Mouse (Mus musculus) splenic B cell, adult 2 months (primary cell): ENCODE measurements around the gene Hist1h4k.
"Not testable (repeated sequence)": the region's sequence is repeated elsewhere in the genome, so short reads cannot be mapped to it uniquely, and the experiment has no call there.

ENCODE experiments used
- DNase-seq: peaks from one replicate; pipeline ENCODE4 v3.0.0-alpha.2; 2011; ENCODE audit warnings: low read depth, low spot score
- H3K27me3 ChIP-seq: 2 replicates; pipeline ENCODE4 v1.6.1; 2012; ENCODE audit warnings: mild to moderate bottlenecking, low read length, moderate library complexity, mixed read lengths; ENCODE audit not compliant: control insufficient read depth, poor library complexity, insufficient read depth, severe bottlenecking
- H3K36me3 ChIP-seq: 2 replicates; pipeline ENCODE4 v1.6.1; 2012; ENCODE audit warnings: mild to moderate bottlenecking, low read length, moderate library complexity, mixed read lengths; ENCODE audit not compliant: control insufficient read depth, poor library complexity, insufficient read depth, severe bottlenecking

Gene Hist1h4k

GRCm38 (mm10) chr13:21750159-21751017, at the start of gene Hist1h4k:
Gene Hist1h4k (minus strand): TSS chr13:21750505.
- peak; percentile 82 for DNase-seq
- not testable (repeated sequence) for H3K36me3 ChIP-seq, H3K27me3 ChIP-seq

GRCm38 (mm10) chr13:21797163-21797562, 46.9 kb upstream of the Hist1h4k start:
- DNase-seq, H3K36me3 ChIP-seq, H3K27me3 ChIP-seq: not testable (repeated sequence)

GRCm38 (mm10) chr13:21795584-21795983, 45.3 kb upstream of the Hist1h4k start:
- no peak for DNase-seq
- H3K36me3 ChIP-seq, result no peaks in the 10 kb centered on the region
- no peaks in the 10 kb centered on the region for H3K27me3 ChIP-seq

DNA sequence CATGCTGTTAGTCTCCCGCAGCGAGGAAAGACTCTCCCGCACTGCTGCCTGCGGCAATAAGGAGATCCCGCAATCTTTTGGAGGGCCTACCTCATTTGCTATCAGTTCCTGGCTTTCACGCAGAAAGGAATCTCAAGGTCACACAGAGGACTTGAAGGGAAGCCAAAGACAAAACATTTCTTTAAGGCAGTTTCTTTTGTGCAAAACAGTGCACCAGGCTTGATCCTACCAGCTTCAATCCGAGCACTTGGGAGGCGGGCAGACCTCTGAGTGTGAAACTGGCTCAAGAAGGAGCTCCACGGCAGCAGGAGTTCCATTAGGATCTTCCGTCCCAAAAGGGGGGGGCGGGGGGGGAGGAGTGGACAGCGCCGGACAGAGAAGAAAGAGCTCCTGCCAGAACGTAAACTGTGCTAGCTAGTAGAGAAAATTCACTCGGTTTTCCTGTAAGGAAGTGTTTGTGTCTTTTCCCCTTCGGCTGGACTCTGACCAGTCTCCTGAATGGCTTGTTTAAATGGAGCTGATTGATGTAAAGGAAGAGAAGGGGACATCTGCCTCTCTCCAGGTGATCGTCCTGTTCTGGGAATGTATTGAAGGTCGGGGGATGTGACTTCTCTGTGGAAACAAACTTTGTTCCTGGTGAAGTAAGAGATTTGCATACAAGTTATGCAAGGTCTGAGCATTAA, 40.4 kb upstream of the Hist1h4k start:
- DNase-seq, result no peak
- Histone ChIP-seq H3K36me3 (no peaks in the 10 kb centered on the region), H3K27me3 (no peaks in the 10 kb centered on the region)

GRCm38 (mm10) chr13:21789925-21790324, 39.6 kb upstream of the Hist1h4k start:
- Histone ChIP-seq H3K36me3 (no peaks in the 10 kb centered on the region), H3K27me3 (no peaks in the 10 kb centered on the region)
- no peak for DNase-seq

GRCm38 (mm10) chr13:21787760-21788593, 37.7 kb upstream of the Hist1h4k start:
- Histone ChIP-seq H3K36me3 (no peaks in the 10 kb centered on the region), H3K27me3 (no peaks in the 10 kb centered on the region)
- no peak for DNase-seq

DNA sequence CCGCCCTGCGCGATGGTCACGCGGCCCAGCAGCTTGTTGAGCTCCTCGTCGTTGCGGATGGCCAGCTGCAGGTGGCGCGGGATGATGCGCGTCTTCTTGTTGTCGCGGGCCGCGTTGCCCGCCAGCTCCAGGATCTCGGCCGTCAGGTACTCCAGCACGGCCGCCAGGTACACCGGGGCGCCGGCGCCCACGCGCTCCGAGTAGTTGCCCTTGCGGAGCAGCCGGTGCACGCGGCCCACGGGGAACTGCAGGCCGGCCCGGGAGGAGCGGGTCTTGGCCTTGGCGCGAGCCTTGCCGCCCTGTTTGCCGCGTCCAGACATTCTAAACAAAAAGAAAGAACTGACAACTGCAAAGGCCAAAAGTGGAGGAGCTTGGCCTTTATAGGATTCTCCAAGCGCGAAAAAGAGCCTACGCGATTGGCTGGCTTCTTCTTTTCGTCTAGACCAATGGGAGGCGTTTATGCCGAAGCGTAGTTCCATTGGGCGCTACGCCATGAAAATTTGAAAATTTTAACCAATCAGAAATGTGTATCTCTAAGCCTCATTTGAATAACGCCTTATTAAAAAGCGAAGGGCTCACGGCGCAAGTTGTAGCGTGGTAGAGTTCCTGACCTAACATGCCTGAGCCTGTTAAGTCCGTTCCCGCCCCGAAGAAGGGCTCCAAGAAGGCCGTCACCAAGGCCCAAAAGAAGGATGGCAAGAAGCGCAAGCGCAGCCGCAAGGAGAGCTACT, 36.8 kb upstream of the Hist1h4k start, which contains the start of the genes Hist1h2an and Hist1h2bp:
Gene Hist1h2an (minus strand): TSS at position 320 of the 731 bp plus-strand sequence.
Gene Hist1h2bp (plus strand): TSS at position 563 of the 731 bp plus-strand sequence.
- peak; percentile 97 for DNase-seq
- not testable (repeated sequence) for H3K36me3 ChIP-seq, H3K27me3 ChIP-seq

- Histone ChIP-seq H3K36me3 (no peaks in the 10 kb centered on the region), H3K27me3 (no peaks in the 10 kb centered on the region)
- DNase-seq, result peak; percentile 49
Observed at GRCm38 (mm10) chr13:21786189-21786898, 36.0 kb upstream of the Hist1h4k start.

DNA sequence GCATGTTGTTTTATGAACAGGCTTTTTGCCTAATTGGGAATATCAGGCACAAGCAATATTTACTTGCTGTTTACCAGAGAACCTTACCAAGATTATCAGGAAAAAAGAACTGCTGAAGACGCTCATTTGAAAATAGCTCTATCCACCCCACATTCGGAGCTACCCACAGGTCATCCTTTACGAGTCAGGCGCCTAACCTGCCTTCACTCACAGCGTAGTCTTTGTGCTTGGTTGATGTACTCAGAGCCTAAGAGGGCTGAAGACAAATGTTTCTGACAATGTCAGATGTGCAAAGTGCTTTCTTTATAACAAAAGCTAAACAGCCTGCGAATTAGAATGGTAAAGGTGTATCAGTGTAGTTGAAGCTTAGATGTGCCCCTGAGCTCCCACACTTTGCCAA, 34.0 kb upstream of the Hist1h4k start:
- DNase-seq, result no peak
- Histone ChIP-seq H3K36me3 (no peaks in the 10 kb centered on the region), H3K27me3 (no peaks in the 10 kb centered on the region)

DNA sequence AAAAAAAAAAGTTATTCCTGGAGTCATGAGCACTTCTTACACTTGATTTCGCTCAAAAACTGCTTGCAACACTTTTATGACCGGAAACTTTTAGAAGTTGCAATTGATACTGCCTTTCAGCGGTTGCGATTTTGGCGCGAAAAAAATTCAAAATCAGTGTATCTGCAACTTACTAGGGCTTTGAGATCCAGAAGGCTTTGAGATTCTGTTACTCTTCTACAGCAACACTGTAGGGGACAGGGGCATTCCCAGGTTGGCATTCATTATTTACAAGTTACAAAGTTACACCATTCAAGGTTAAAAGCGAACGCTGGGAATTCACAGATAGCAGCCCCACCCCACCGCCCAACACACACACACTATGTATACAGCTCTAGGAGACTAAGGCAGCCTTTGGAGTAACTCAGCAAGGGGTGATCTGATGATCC, 33.4 kb upstream of the Hist1h4k start:
- H3K36me3 ChIP-seq, result no peaks in the 10 kb centered on the region
- DNase-seq, result peak; percentile 67
- no peaks in the 10 kb centered on the region for H3K27me3 ChIP-seq

- no peaks in the 10 kb centered on the region for H3K36me3 ChIP-seq
- DNase-seq, result peak; percentile 94
- H3K27me3 ChIP-seq, result no peaks in the 10 kb centered on the region
Observed at GRCm38 (mm10) chr13:21783255-21783617, 32.9 kb upstream of the Hist1h4k start, which contains the start of gene Hist1h3i. Gene Hist1h3i (minus strand): TSS chr13:21783370.

- DNase-seq, result peak; percentile 31
- H3K27me3 ChIP-seq, H3K36me3 ChIP-seq: not testable (repeated sequence)
Observed at GRCm38 (mm10) chr13:21782361-21783254, 32.3 kb upstream of the Hist1h4k start.

DNA sequence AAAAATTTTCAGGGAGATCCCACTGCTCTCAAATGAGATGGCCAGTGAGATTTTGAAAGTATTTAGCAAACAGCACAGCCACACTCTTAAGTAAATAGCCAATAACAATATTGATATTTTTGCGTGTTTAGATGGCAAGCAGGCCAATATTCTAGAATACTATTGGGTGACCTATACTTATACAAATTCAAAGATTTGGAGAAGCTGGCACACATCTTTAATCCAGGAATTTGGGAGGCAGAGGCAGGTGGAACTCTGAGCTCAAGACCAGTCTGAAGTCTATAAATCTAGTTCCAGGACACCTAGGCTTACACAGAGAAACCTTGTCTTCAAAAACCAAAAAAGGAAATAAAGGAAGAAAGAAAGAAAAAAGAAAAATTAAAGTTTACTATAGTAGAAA, 31.3 kb upstream of the Hist1h4k start:
- no peak for DNase-seq
- no peaks in the 10 kb centered on the region for H3K36me3 ChIP-seq
- H3K27me3 ChIP-seq, result no peaks in the 10 kb centered on the region
